Mouse (Mus musculus) ES-E14 (cell line): Measurements from ENCODE around the gene Impdh2. TPM values are rescaled to one million over a fixed set of nuclear protein-coding genes. Genes with fewer than 3 reads are reported as not detected.

Experiments
- DNase-seq: peaks from one replicate; pipeline ENCODE4 v3.0.0-alpha.2; 2013; ENCODE audit warnings: low read depth, low spot score
- H3K27ac ChIP-seq: 2 replicates; pipeline ENCODE4 v1.5.1; 2012; ENCODE audit warnings: low read depth, mild to moderate bottlenecking, low read length, moderate library complexity, mixed read lengths; ENCODE audit not compliant: poor library complexity, insufficient read depth, severe bottlenecking
- H3K36me3 ChIP-seq: 2 replicates; pipeline ENCODE4 v1.6.1; 2012; ENCODE audit warnings: mild to moderate bottlenecking, low read length, moderate library complexity, mixed read lengths; ENCODE audit not compliant: control insufficient read depth, poor library complexity, insufficient read depth, severe bottlenecking
- H3K4me1 ChIP-seq, 2 experiments: fragments of 150-350 bp in 1 of 2; sonication (generic) in 1 of 2; 2 replicates each; pipeline ENCODE4 v1.6.1; 2012; ENCODE audit warnings: low read length in 2 of 2, mild to moderate bottlenecking in 1 of 2, mixed read lengths in 1 of 2; ENCODE audit not compliant: control insufficient read depth in 2 of 2, insufficient read depth in 2 of 2, poor library complexity in 1 of 2
- H3K4me3 ChIP-seq, 2 experiments: fragments of 150-350 bp in 1 of 2; sonication (generic) in 1 of 2; 2 replicates each; pipeline ENCODE4 v1.5.1; 2012; ENCODE audit warnings: low read length in 2 of 2, low read depth in 1 of 2, mild to moderate bottlenecking in 1 of 2, mixed read lengths in 1 of 2; ENCODE audit not compliant: insufficient read depth in 1 of 2, poor library complexity in 1 of 2, severe bottlenecking in 1 of 2
- H3K9ac ChIP-seq: 2 replicates; pipeline ENCODE4 v1.6.1; 2012; ENCODE audit warnings: low read depth, mild to moderate bottlenecking, low read length, mixed read lengths; ENCODE audit not compliant: poor library complexity, insufficient read depth, severe bottlenecking
- H3K9me3 ChIP-seq: fragments of 150-350 bp; sonication (generic); 2 replicates; pipeline ENCODE4 v1.6.1; 2012; ENCODE audit warnings: low read depth, mild to moderate bottlenecking, low read length; ENCODE audit not compliant: control insufficient read depth, insufficient read depth
- CHD2 ChIP-seq: IDR thresholded peaks from 2 replicates; pipeline ENCODE4 v1.6.1; 2014; ENCODE audit warnings: mild to moderate bottlenecking, low read depth, low read length, inconsistent platforms
- HCFC1 ChIP-seq: IDR thresholded peaks from 2 replicates; pipeline ENCODE4 v1.6.1; 2012; ENCODE audit warnings: low read length, inconsistent platforms, borderline replicate concordance; ENCODE audit not compliant: insufficient read depth
- MAFK ChIP-seq: IDR thresholded peaks from 2 replicates; pipeline ENCODE4 v1.6.1; 2014; ENCODE audit warnings: mild to moderate bottlenecking, low read depth, low read length, inconsistent platforms; ENCODE audit not compliant: insufficient read depth
- ZC3H11A ChIP-seq: IDR thresholded peaks from 2 replicates; pipeline ENCODE4 v1.6.1; 2012; ENCODE audit warnings: low read depth, mild to moderate bottlenecking, inconsistent platforms, low read length, borderline replicate concordance
- ZNF384 ChIP-seq: IDR thresholded peaks from 2 replicates; pipeline ENCODE4 v1.6.1; 2012; ENCODE audit warnings: low read depth, low read length, inconsistent platforms
- in situ Hi-C, 2 experiments: fragments of 600-800 bp; cut with MboI; formaldehyde crosslinking; loops; one replicate each; pipeline ENCODE4 v1.15.1; 2025; ENCODE audit warnings: low sequenced_read_pairs in 2 of 2, inconsistent platforms in 1 of 2; ENCODE audit not compliant: unreplicated experiment in 2 of 2
- total RNA-seq: library from RNA; depleted of rRNA; stranded (reverse); fragments of 300-350 nt; gene quantifications from 2 replicates; pipeline ENCODE4 v1.2.3, GENCODE M21; 2012

Gene Impdh2
- total RNA-seq, 1 experiment = 404 TPM

- in situ Hi-C loops = no loop called here
- Histone ChIP-seq H3K9ac (no peak overlapping the region), H3K9me3 (no peaks in the 10 kb centered on the region), H3K36me3 (peaks cover 46% of the 10 kb centered on the region), H3K27ac (no peak overlapping the region), H3K4me1 (peaks cover 7 to 8% of the 10 kb centered on the region in 2 experiments; a peak in 3 of 4 replicates), H3K4me3 (no peak overlapping the region)
- DNase-seq = no peak
- TF ChIP-seq MAFK = no peak
- no peak for TF ChIP-seq HCFC1
- TF ChIP-seq ZC3H11A = no peak
- TF ChIP-seq ZNF384 = no peak
- TF ChIP-seq CHD2 = no peak
Measured at GRCm38 (mm10) chr9:108564131-108564530, 4.0 kb downstream of the Impdh2 start.

GRCm38 (mm10) chr9:108565881-108566814 lies 6.1 kb downstream of the Impdh2 start:
- peak overlapping the region; percentile 73 to 82 for H3K4me3 ChIP-seq
- TF ChIP-seq MAFK = no peak
- TF ChIP-seq ZNF384 = no peak
- no peak for TF ChIP-seq ZC3H11A
- no peak for TF ChIP-seq HCFC1
- no peak for TF ChIP-seq CHD2
- peak overlapping the region; percentile 83 for H3K9ac ChIP-seq
- no peak for DNase-seq
- in situ Hi-C loops = no loop called here
- H3K4me1 ChIP-seq = peaks cover 6 to 11% of the 10 kb centered on the region in 2 experiments; a peak in 2 of 4 replicates
- peaks cover 47% of the 10 kb centered on the region for H3K36me3 ChIP-seq
- no peaks in the 10 kb centered on the region for H3K9me3 ChIP-seq
- peak overlapping the region; percentile 67 for H3K27ac ChIP-seq

GRCm38 (mm10) chr9:108566815-108567776 lies 7.0 kb downstream of the Impdh2 start, which contains the start of gene Ndufaf3:
Gene Ndufaf3, minus strand, starts transcription at chr9:108567434.
- in situ Hi-C loops = no loop called here
- Histone ChIP-seq H3K4me3 (peak within 1 kb of the TSS; percentile 73 to 82), H3K27ac (peak within 1 kb of the TSS; percentile 82), H3K9me3 (no peaks in the 10 kb centered on the region), H3K36me3 (peaks cover 46% of the 10 kb centered on the region), H3K4me1 (peaks cover 6 to 11% of the 10 kb centered on the region in 2 experiments; a peak in 2 of 4 replicates), H3K9ac (peak within 1 kb of the TSS; percentile 83)
- 0 out of 2 replicates have a peak, but pooled peaks have one; percentile 1 for TF ChIP-seq MAFK
- TF ChIP-seq ZNF384 = no peak
- TF ChIP-seq ZC3H11A = no peak
- peak; percentile 76; the same call in 1 of the 2 replicates for TF ChIP-seq HCFC1
- TF ChIP-seq CHD2 = no peak; the same call in 1 of the 2 replicates
- peak; percentile 95 for DNase-seq

GRCm38 (mm10) chr9:108567931-108568419 lies 7.9 kb downstream of the Impdh2 start:
- in situ Hi-C loops = no loop called here
- Histone ChIP-seq H3K4me1 (peaks cover 6 to 11% of the 10 kb centered on the region in 2 experiments; a peak in 2 of 4 replicates), H3K9me3 (no peaks in the 10 kb centered on the region), H3K4me3 (peak overlapping the region; percentile 73 to 82), H3K9ac (peak overlapping the region; percentile 78), H3K36me3 (peaks cover 49% of the 10 kb centered on the region), H3K27ac (peak overlapping the region; percentile 82)
- no peak for DNase-seq
- no peak for TF ChIP-seq ZNF384
